Mouse (Mus musculus) embryonic fibroblast, embryonic 13.5 days (primary cell): Measurements from ENCODE around the gene Cep112. TPM values are rescaled to one million over a fixed set of nuclear protein-coding genes. Genes with fewer than 3 reads are reported as not detected.

ENCODE experiments used
- H3K27ac ChIP-seq: 2 replicates; pipeline ENCODE4 v1.5.1; 2012; ENCODE audit warnings: low read length, control low read depth, inconsistent platforms; ENCODE audit not compliant: insufficient read depth
- H3K4me1 ChIP-seq: 2 replicates; pipeline ENCODE4 v1.6.1; 2011; ENCODE audit warnings: low read length; ENCODE audit not compliant: control insufficient read depth, insufficient read depth
- H3K4me3 ChIP-seq: 2 replicates; pipeline ENCODE4 v1.5.1; 2011; ENCODE audit warnings: mild to moderate bottlenecking, control low read depth, low read length; ENCODE audit not compliant: insufficient read depth
- CTCF ChIP-seq: IDR thresholded peaks from 2 replicates; pipeline ENCODE4 v1.5.1; 2011; ENCODE audit warnings: mild to moderate bottlenecking, control low read depth, low read length, moderate library complexity, borderline replicate concordance; ENCODE audit not compliant: insufficient read depth
- POLR2A ChIP-seq: IDR thresholded peaks from 2 replicates; pipeline ENCODE4 v1.6.1; 2011; ENCODE audit warnings: low read depth, mild to moderate bottlenecking, control low read depth, low read length, moderate library complexity
- polyA plus RNA-seq: library from polyadenylated mRNA; stranded (reverse); fragments of >200 nt; gene quantifications from 2 replicates; pipeline ENCODE4 v1.2.4, GENCODE M21; 2011; ENCODE audit warnings: low read depth; ENCODE audit not compliant: missing spikeins, insufficient read length

The Cep112 gene
- polyA plus RNA-seq, 1 experiment, result 9.2 TPM

DNA sequence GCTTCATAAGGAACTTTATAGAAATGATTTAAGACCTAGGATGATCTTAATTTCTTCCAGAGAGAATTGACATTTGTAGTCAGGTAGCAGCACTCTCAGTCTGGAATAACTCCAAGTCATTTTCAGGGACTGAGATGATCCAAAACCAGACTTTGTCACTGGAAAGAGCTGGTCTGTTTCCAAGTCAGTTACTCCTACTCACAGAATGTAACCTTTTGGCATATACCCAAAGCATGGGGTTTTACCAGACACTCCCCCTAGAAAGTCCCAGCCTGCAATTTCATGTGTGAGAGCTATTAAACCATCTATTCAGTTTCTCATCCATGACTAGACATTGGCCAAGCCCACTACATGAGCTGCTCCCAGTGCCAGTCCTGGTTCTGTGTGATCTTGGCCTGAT is 402.3 kb downstream of the Cep112 start:
- H3K4me3 ChIP-seq, result no peak overlapping the region
- TF ChIP-seq POLR2A, result no peak
- no peak for TF ChIP-seq CTCF
- no peaks in the 10 kb centered on the region for H3K4me1 ChIP-seq
- H3K27ac ChIP-seq, result no peak overlapping the region

DNA sequence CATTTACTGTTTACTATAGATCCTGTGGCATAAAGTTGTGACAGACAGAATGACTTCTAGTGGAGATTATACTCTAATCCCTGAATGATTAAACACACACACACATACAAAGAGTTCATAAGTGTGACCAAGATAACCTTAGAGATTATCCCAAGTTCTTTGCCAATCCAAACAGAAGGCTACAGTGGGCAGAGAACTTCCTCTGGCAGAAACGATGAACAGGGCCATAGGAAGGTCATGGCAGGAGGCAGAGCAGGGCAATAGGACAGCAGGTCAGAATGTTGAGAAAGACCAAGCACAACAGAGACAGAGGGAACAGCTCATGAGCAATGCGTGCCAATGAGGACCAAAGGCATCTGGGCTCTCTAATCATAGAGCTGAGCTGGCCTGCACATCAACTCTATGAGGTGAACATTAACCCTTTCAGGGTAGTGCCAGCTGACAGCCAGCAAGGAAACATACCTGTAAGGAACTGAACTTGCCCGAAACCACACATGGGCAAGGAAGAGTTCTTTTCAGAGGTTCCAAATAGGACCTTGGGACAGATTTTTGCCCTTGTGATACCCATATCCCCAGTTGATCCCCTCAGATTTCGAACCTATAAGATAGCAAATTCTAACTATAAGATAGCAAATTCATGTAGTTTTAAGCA is 403.5 kb downstream of the Cep112 start:
- H3K4me3 ChIP-seq, result no peak overlapping the region
- no peak for TF ChIP-seq CTCF
- TF ChIP-seq POLR2A, result no peak
- no peaks in the 10 kb centered on the region for H3K4me1 ChIP-seq
- H3K27ac ChIP-seq, result no peak overlapping the region

DNA sequence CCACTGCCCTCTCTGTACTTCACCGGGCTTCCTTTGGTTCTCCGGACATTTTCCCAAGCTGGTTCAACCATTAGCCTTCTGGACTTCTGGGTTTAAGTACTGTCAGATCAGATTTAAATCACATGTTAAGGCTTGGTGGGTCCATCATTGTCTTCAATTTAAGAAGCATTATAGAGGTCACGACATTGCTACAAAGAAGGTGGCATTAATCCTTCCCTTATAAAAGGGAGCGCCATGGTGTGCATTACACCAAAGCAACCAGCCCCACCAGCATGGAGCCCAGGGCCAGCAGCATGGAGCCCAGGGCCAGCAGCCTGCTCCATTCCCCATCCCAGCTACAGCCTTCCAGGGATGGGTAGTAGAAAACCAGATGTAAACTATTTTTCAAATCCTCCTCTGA is 411.7 kb downstream of the Cep112 start:
- no peak for TF ChIP-seq CTCF
- TF ChIP-seq POLR2A, result no peak
- H3K4me1 ChIP-seq, result no peaks in the 10 kb centered on the region; the same call in 1 of the 2 replicates
- H3K27ac ChIP-seq, result no peak overlapping the region
- no peak overlapping the region for H3K4me3 ChIP-seq

DNA sequence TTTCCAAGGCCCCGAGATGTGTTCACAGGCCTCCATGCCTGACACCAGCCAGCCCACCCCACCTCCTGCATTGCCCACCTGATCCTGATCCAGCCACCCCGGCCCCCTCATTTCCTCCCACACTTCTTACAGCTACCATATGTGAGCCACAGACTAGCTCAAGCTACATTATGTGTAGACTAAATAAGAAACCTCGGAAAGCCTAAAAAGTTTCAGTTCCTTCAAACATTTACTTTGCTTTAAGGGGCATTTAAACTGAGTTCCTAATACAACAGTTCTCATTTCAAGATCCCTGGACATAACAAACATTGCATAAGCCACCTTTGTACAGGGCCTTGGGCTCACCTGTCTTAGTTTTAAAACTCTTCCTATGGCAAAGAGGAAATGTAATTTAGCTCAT is 415.2 kb downstream of the Cep112 start:
- no peak for TF ChIP-seq POLR2A
- no peak for TF ChIP-seq CTCF
- no peaks in the 10 kb centered on the region; the same call in 1 of the 2 replicates for H3K4me1 ChIP-seq
- H3K4me3 ChIP-seq, result no peak overlapping the region
- no peak overlapping the region for H3K27ac ChIP-seq

DNA sequence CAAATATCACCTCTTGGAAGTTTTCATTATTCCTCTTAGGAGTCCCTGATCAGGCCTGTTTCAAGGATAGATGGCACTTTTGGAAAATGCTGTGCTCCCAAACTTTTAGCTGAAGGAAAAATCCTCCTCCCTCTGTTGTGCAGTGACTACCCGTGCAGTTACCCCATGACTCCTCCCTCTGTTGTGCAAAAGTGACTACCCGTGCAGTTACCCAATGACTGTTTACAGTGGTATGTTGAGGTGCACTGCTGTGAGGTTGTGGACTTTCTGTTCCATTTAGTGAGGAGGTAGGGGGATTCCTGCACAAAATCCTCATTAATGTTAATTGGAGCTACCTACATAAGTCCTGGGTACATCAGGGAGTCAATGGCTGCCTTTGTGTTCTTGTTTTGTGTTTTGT is 417.8 kb downstream of the Cep112 start:
- Histone ChIP-seq H3K4me3 (no peak overlapping the region), H3K27ac (no peak overlapping the region), H3K4me1 (no peaks in the 10 kb centered on the region; the same call in 1 of the 2 replicates)
- TF ChIP-seq CTCF (no peak), POLR2A (no peak)

DNA sequence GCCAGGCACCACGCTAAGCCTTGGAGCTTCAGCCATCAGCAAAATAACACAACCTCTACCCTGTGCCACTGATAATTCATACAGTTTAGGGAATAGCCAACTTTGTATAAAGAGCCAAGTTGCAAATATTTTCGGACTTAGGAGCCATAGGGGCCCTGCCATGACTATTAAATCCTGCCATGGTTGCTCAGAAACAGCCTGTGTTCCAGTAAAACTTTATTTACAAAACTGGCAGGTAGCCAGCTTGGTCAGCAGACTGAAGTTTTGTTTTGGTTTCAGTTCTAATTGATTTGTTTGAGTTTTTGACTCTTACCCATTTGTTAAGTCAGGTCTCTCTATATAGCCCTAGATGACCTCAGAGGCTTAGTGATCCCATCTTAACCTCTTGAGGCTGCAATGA is 421.0 kb downstream of the Cep112 start:
- H3K27ac ChIP-seq, result no peak overlapping the region
- no peak overlapping the region for H3K4me3 ChIP-seq
- no peak for TF ChIP-seq CTCF
- TF ChIP-seq POLR2A, result no peak
- no peaks in the 10 kb centered on the region for H3K4me1 ChIP-seq

DNA sequence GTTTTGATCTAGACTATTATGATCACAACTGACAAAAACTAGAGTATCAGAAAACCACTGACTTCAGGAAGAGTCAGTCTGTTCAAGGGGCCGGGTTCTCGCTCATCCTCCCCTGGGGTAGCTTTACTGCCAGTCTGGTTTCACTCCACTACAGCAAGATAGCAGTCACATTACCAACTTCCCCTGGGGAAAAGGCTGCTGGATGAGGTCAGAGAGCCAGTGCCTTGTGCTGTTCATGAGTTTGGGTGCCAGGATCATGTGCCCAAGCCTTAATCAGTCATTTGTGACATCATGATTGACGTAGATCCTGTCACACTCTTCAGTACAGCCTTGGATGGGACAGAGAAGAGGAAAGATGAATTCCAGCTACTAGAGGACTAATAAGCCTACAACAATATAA is 421.5 kb downstream of the Cep112 start:
- no peak overlapping the region for H3K4me3 ChIP-seq
- H3K4me1 ChIP-seq, result no peaks in the 10 kb centered on the region
- TF ChIP-seq CTCF (no peak), POLR2A (no peak)
- H3K27ac ChIP-seq, result no peak overlapping the region

DNA sequence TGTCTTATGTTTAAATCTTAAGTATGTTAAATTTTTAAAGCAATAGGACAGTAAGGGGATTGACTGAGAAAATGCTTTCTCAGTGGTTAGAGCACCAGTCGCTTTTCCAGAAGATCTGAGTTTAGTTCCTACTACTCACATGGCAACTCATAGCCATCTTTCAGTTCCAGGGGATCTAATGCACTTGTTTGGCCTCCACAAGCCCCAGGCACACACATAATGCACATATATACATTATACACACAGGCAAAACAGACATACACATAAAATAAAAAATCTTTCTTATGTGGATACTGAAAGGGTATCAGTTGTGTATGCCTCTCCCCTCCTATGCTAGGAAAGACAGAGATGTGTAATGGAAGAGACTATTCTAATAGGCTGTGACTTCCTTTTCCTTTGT is 426.8 kb downstream of the Cep112 start:
- Histone ChIP-seq H3K27ac (no peak overlapping the region), H3K4me1 (no peaks in the 10 kb centered on the region), H3K4me3 (no peak overlapping the region)
- no peak for TF ChIP-seq POLR2A
- no peak for TF ChIP-seq CTCF

DNA sequence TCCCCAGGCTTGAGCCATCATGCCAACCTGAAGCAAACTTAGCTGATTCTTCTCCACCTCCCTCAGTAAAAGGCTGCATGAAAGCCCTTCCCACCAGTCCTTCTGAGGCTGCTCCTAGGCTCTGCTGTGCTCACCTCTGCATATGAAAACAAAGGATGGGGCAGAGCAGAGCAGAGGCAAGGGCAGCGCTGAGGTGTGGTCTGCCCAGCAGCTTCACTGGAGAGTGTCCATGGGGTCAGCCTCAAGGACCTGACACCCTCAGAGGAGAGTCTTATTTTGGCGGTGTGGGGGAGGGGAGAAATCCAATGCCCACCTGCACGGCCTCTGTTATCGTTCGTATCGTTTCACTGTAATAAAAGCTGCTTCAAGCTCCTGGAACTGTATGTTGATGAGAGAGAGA is 432.3 kb downstream of the Cep112 start:
- TF ChIP-seq CTCF, result no peak
- TF ChIP-seq POLR2A, result no peak
- no peak overlapping the region for H3K4me3 ChIP-seq
- no peaks in the 10 kb centered on the region for H3K4me1 ChIP-seq
- H3K27ac ChIP-seq, result no peak overlapping the region

DNA sequence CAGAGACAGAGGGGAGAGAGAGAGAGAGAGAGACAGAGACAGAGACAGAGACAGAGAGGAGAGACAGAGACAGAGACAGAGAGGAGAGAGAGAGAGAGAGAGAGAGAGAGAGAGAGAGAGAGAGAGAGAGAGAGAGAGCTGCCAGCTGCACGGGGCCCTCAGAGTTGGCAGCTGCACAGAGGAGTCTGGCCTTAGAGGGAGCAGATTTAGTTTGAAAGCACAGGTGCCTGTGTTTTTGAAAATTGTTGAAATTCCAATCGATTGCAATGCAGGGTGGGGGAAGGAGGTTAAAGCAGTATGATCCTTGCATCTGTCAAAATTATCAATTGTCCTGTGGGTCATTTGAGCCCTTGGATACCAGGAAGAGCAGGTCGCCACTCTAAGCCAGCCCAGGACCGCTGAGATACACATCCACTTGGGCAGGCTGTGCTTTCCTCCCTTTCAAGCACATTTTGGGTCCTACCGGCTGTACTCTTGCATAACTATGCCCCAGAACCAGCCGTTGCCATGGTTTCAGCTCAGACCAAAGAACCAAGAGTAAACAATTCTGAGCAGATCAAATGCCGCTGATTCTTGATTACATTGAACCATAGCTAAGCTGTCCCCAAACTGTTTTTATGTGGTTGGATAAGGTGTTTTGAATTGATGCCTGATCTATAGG is 432.8 kb downstream of the Cep112 start:
- no peak overlapping the region for H3K27ac ChIP-seq
- H3K4me1 ChIP-seq, result no peaks in the 10 kb centered on the region
- H3K4me3 ChIP-seq, result no peak overlapping the region
- TF ChIP-seq CTCF (no peak), POLR2A (no peak)

DNA sequence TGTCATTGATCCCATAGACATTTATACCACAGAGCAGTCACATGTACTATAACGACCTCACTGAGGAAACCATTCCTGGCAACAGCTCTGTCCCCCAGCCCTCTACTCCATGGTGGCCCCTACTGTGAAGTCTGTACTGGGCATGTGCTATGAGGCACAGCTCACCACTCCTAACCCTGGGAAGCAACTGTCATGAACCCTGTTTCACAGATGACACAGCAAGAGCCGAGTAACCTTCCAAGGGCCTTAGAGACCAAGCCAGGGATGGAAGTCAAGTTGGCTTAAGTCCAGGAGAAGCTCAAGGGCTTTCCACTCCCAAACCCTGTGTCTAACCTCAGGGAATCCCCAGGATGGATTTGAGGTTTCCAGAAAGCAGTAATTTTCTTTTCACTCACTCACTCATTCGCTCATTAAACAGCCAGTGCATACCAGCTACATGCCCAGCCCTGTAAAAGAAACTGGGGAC is 433.4 kb downstream of the Cep112 start:
- no peaks in the 10 kb centered on the region for H3K4me1 ChIP-seq
- TF ChIP-seq CTCF, result no peak
- no peak for TF ChIP-seq POLR2A
- no peak overlapping the region for H3K4me3 ChIP-seq
- no peak overlapping the region for H3K27ac ChIP-seq
